Mouse (Mus musculus) stomach, postnatal 0 days (tissue): Measurements from ENCODE around the gene Defb11.

Experiments used
- CTCF ChIP-seq: IDR thresholded peaks from 2 replicates; pipeline ENCODE4 v1.5.1; 2016; ENCODE audit warnings: antibody characterized with exemption, low read depth, mild to moderate bottlenecking, moderate library complexity
- EP300 ChIP-seq: optimal IDR thresholded peaks from 2 replicates; pipeline ENCODE3; 2016; ENCODE audit warnings: antibody characterized with exemption

GRCm38 (mm10) chr8:21915625-21916024 is 9.4 kb upstream of the Defb11 start:
- no peak for TF ChIP-seq CTCF
- no peak for TF ChIP-seq EP300
